ENCODE assay signal across 9 mouse cellular contexts in the genomic region with DNA sequence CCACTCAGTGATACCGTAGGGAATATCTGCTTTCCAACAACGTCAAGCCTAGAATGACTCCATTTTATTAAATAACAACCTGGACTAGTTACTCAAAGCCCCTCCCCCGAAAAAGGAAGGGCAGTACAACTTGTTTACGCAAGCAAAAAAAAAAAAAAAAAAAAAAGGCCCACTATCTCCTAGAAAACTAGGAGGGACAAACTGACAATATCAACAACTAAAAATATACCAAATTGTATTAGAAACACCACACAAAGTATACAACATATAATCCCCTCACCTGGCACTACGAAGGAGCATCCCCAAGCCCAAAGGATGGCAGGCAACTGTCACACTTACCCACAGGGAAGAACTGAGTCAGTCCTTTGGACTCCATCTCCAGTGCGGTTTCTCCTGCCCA. TPM values are rescaled to one million over a fixed set of nuclear protein-coding genes. Genes with fewer than 3 reads are reported as not detected.
DNase-seq lines count a peak whose midpoint lies in the region; ATAC-seq and TF ChIP-seq lines count a peak whose summit lies in the region.
"Had no signal": no experiment of that assay in that cellular context is flagged by ENCODE, and none has a peak within 500 bp of the region (broad histone marks: within the 10 kb centered on the region; RNA-seq: fewer than 3 reads in every experiment).

No protein-coding gene starts in this region.

- peak overlapping the region; percentile 80 for H3K4me3 ChIP-seq in lung, embryonic 14.5 days (ENCODE audit: low read depth, low read length)
- peak overlapping the region; percentile 92 for H3K4me3 ChIP-seq in embryonic facial prominence, embryonic 13.5 days
- peak overlapping the region; percentile 80 for H3K4me3 ChIP-seq in intestine, postnatal 0 days (ENCODE audit: low read depth, low read length)
- peak overlapping the region; percentile 78 for H3K4me3 ChIP-seq in olfactory bulb, adult 2 months (ENCODE audit: insufficient read depth, low read depth, low read length)

- H3K36me3 ChIP-seq in lung, embryonic 14.5 days (ENCODE audit: insufficient read depth): peaks cover 32% of the 10 kb centered on the region
- H3K36me3 ChIP-seq in embryonic facial prominence, embryonic 13.5 days: peaks cover 30% of the 10 kb centered on the region
- H3K36me3 ChIP-seq in intestine, postnatal 0 days (ENCODE audit: control insufficient read depth, insufficient read depth): 0 out of 2 replicates have a peak, but pooled peaks cover 6% of the 10 kb centered on the region

- TF ChIP-seq POLR2A in olfactory bulb, adult 2 months (IDR thresholded peaks at IDR 0.05; ENCODE audit: insufficient read depth, low read depth, low read length): no peak

- no peak for TF ChIP-seq CTCF in lung, embryonic 14.5 days (IDR thresholded peaks at IDR 0.05; ENCODE audit: low read depth)
- no peak for TF ChIP-seq CTCF in intestine, postnatal 0 days (IDR thresholded peaks at IDR 0.05; ENCODE audit: low read depth)
- TF ChIP-seq CTCF in olfactory bulb, adult 2 months (IDR thresholded peaks at IDR 0.05; ENCODE audit: insufficient read depth, low read depth, low read length): no peak

- no peak overlapping the region for H3K27ac ChIP-seq in lung, embryonic 14.5 days (ENCODE audit: low read depth)
- no peak overlapping the region for H3K27ac ChIP-seq in embryonic facial prominence, embryonic 13.5 days
- H3K27ac ChIP-seq in intestine, postnatal 0 days (ENCODE audit: low read depth, low read length): no peak overlapping the region
- H3K27ac ChIP-seq in olfactory bulb, adult 2 months (ENCODE audit: insufficient read depth, low read depth, low read length): no peak overlapping the region

- H3K27me3 ChIP-seq in lung, embryonic 14.5 days (ENCODE audit: insufficient read depth, low read length): no peaks in the 10 kb centered on the region
- H3K27me3 ChIP-seq in embryonic facial prominence, embryonic 13.5 days: no peaks in the 10 kb centered on the region
- no peaks in the 10 kb centered on the region for H3K27me3 ChIP-seq in intestine, postnatal 0 days (replicated peaks; ENCODE audit: control insufficient read depth, insufficient read depth, low read length)

- H3K4me1 ChIP-seq in lung, embryonic 14.5 days (ENCODE audit: insufficient read depth): no peaks in the 10 kb centered on the region
- H3K4me1 ChIP-seq in embryonic facial prominence, embryonic 13.5 days: peaks cover 20% of the 10 kb centered on the region
- peaks cover 4% of the 10 kb centered on the region; the same call in 1 of the 2 replicates for H3K4me1 ChIP-seq in intestine, postnatal 0 days (replicated peaks; ENCODE audit: control insufficient read depth, insufficient read depth, low read length)
- 0 out of 2 replicates have a peak, but pooled peaks cover 3% of the 10 kb centered on the region for H3K4me1 ChIP-seq in olfactory bulb, adult 2 months (ENCODE audit: control insufficient read depth, insufficient read depth, low read length)

- no peaks in the 10 kb centered on the region for H3K9me3 ChIP-seq in lung, embryonic 14.5 days (ENCODE audit: low read depth, low read length)
- H3K9me3 ChIP-seq in embryonic facial prominence, embryonic 13.5 days: no peaks in the 10 kb centered on the region
- no peaks in the 10 kb centered on the region for H3K9me3 ChIP-seq in intestine, postnatal 0 days (ENCODE audit: control insufficient read depth)

- DNase-seq in lung, embryonic 14.5 days: no peak
- no peak for DNase-seq in lung, postnatal 36 days
- no peak for DNase-seq in cerebellum, postnatal 14 days
- DNase-seq in right cerebral cortex, adult 18-20 months: no peak
- DNase-seq: cerebellum, postnatal 10 days had no signal

- peak overlapping the region; percentile 69 for H3K4me2 ChIP-seq in lung, embryonic 14.5 days
- peak overlapping the region; percentile 70 for H3K4me2 ChIP-seq in embryonic facial prominence, embryonic 13.5 days
- H3K4me2 ChIP-seq in intestine, postnatal 0 days (replicated peaks; ENCODE audit: low read depth): peak overlapping the region; percentile 74

- 69% methylated on average over 6 of the region's 6 CpGs for WGBS in lung, embryonic 14.5 days
- WGBS in embryonic facial prominence, embryonic 13.5 days: 68% methylated on average over 6 of the region's 6 CpGs
- WGBS in intestine, postnatal 0 days: 35% methylated on average over 6 of the region's 6 CpGs
- WGBS in olfactory bulb, adult 2 months: 30% methylated on average over 6 of the region's 6 CpGs

- H3K9ac ChIP-seq in lung, embryonic 14.5 days: peak overlapping the region; percentile 92
- H3K9ac ChIP-seq in embryonic facial prominence, embryonic 13.5 days: peak overlapping the region; percentile 98
- H3K9ac ChIP-seq in intestine, postnatal 0 days (ENCODE audit: low read depth, low read length): peak overlapping the region; percentile 90; the same call in 1 of the 2 replicates

- ATAC-seq in lung, embryonic 14.5 days (ENCODE audit: insufficient read depth): no peak
- no peak for ATAC-seq in embryonic facial prominence, embryonic 13.5 days (ENCODE audit: insufficient number of reproducible peaks, insufficient read depth, low FRiP score, low TSS enrichment, low read depth)
- ATAC-seq in intestine, postnatal 0 days: no peak
- no peak for ATAC-seq in activated CD4-positive, CD25-positive, alpha-beta regulatory T cell, adult 4 months

RNA-seq across cellular contexts. Expression of a gene that starts 1.1 kb away (rescaled TPM):
- 58.3 and 58.6 TPM in 2 replicates for polyA plus RNA-seq in lung, embryonic 14.5 days (2014; fragmentation: Nextera tagmentation; extraction: Ambion mirVana)
- polyA plus RNA-seq in embryonic facial prominence, embryonic 13.5 days (2015; fragmentation: Nextera tagmentation; extraction: Ambion mirVana): 37.2 and 41.1 TPM in 2 replicates
- 13.9 and 16.7 TPM in 2 replicates for polyA plus RNA-seq in intestine, postnatal 0 days (2015; fragmentation: Nextera tagmentation; extraction: Ambion mirVana)
- polyA plus RNA-seq in olfactory bulb, adult 2 months (2012; ENCODE audit: insufficient read depth, insufficient read length, low replicate concordance, missing spikeins): 68.0 and 91.8 TPM in 2 replicates
- polyA plus RNA-seq in activated CD4-positive, CD25-positive, alpha-beta regulatory T cell, adult 4 months (2017; shearing (Covaris generic)): 10 to 100 TPM; 37.6 to 40.7 TPM

RNA-seq across cellular contexts. Expression of a gene that starts 22.8 kb away (rescaled TPM):
- polyA plus RNA-seq in lung, embryonic 14.5 days (2014; fragmentation: Nextera tagmentation; extraction: Ambion mirVana): 2.5 and 3.0 TPM in 2 replicates
- 6.8 and 9.4 TPM in 2 replicates for polyA plus RNA-seq in embryonic facial prominence, embryonic 13.5 days (2015; fragmentation: Nextera tagmentation; extraction: Ambion mirVana)
- 0.86 and 1.5 TPM in 2 replicates for polyA plus RNA-seq in intestine, postnatal 0 days (2015; fragmentation: Nextera tagmentation; extraction: Ambion mirVana)
- not detected in 2 replicates for polyA plus RNA-seq in olfactory bulb, adult 2 months (2012; ENCODE audit: insufficient read depth, insufficient read length, low replicate concordance, missing spikeins)
- under 1 TPM; 0.09 to 0.54 TPM for polyA plus RNA-seq in activated CD4-positive, CD25-positive, alpha-beta regulatory T cell, adult 4 months (2017; shearing (Covaris generic))

RNA-seq across cellular contexts. Expression of a gene that starts 43.1 kb away (rescaled TPM):
- polyA plus RNA-seq in lung, embryonic 14.5 days (2014; fragmentation: Nextera tagmentation; extraction: Ambion mirVana): 16.1 and 19.0 TPM in 2 replicates
- 20.2 TPM in 2 replicates for polyA plus RNA-seq in embryonic facial prominence, embryonic 13.5 days (2015; fragmentation: Nextera tagmentation; extraction: Ambion mirVana)
- 4.3 and 4.5 TPM in 2 replicates for polyA plus RNA-seq in intestine, postnatal 0 days (2015; fragmentation: Nextera tagmentation; extraction: Ambion mirVana)
- not detected in 2 replicates for polyA plus RNA-seq in olfactory bulb, adult 2 months (2012; ENCODE audit: insufficient read depth, insufficient read length, low replicate concordance, missing spikeins)
- polyA plus RNA-seq in activated CD4-positive, CD25-positive, alpha-beta regulatory T cell, adult 4 months (2017; shearing (Covaris generic)): 1 to 10 TPM; 5.8 to 8.1 TPM
